Mouse (Mus musculus): ENCODE measurements around the gene Cyp1a1.

GRCm38 (mm10) chr9:57688606-57689005 lies 878 bp downstream of the Cyp1a1 start:
- TF ChIP-seq CTCF (IDR thresholded peaks at IDR 0.05; ENCODE audit: insufficient read depth, low read length) (no peak), POLR2A (IDR thresholded peaks at IDR 0.05; ENCODE audit: borderline replicate concordance, extremely low read depth, low read depth, low read length) (no peak)

Data from lung, adult 2 months (tissue).